In genomic region chr8:60889843-60890519, GRCm38 (mm10) we compare ENCODE assay signal across 7 mouse cellular contexts. TPM values are rescaled to one million over a fixed set of nuclear protein-coding genes. Genes with fewer than 3 reads are reported as not detected.
DNase-seq lines count a peak whose midpoint lies in the region; ATAC-seq lines count a peak whose summit lies in the region.

TSS of gene Hpf1 (plus strand) at chr8:60890418.

- H3K4me2 ChIP-seq in embryonic facial prominence, embryonic 12.5 days (replicated peaks): peak within 1 kb of the TSS; percentile 63
- peak within 1 kb of the TSS; percentile 63 for H3K4me2 ChIP-seq in limb, embryonic 11.5 days (ENCODE audit: low read depth, severe bottlenecking)
- H3K4me2 ChIP-seq in midbrain, embryonic 14.5 days (ENCODE audit: low read length): peak within 1 kb of the TSS; percentile 80

- peak within 1 kb of the TSS; percentile 62 for H3K9ac ChIP-seq in embryonic facial prominence, embryonic 12.5 days
- peak within 1 kb of the TSS; percentile 77 for H3K9ac ChIP-seq in limb, embryonic 11.5 days (ENCODE audit: low read length)
- H3K9ac ChIP-seq in midbrain, embryonic 14.5 days (replicated peaks; ENCODE audit: low read length): peak within 1 kb of the TSS; percentile 79

- WGBS in embryonic facial prominence, embryonic 12.5 days: 6% methylated on average over 43 of the region's 43 CpGs
- WGBS in limb, embryonic 11.5 days: 7% methylated on average over 43 of the region's 43 CpGs
- WGBS in midbrain, embryonic 14.5 days: 6% methylated on average over 42 of the region's 43 CpGs

- H3K27ac ChIP-seq in embryonic facial prominence, embryonic 12.5 days: no peak within 1 kb of the TSS
- H3K27ac ChIP-seq in limb, embryonic 11.5 days (replicated peaks; ENCODE audit: low read depth, low read length): no peak within 1 kb of the TSS
- peak within 1 kb of the TSS; percentile 60; the same call in 1 of the 2 replicates for H3K27ac ChIP-seq in midbrain, embryonic 14.5 days (replicated peaks; ENCODE audit: low read depth, low read length)

- peaks cover 10% of the 10 kb centered on the region for H3K4me1 ChIP-seq in embryonic facial prominence, embryonic 12.5 days
- H3K4me1 ChIP-seq in limb, embryonic 11.5 days (ENCODE audit: control insufficient read depth, insufficient read depth, low read length): peaks cover 5% of the 10 kb centered on the region; the same call in 1 of the 2 replicates
- peaks cover 9% of the 10 kb centered on the region for H3K4me1 ChIP-seq in midbrain, embryonic 14.5 days (ENCODE audit: control insufficient read depth, insufficient read depth, low read length)

- ATAC-seq in embryonic facial prominence, embryonic 12.5 days (ENCODE audit: insufficient number of reproducible peaks, insufficient read depth, low FRiP score, low TSS enrichment): peak; percentile 96
- ATAC-seq in limb, embryonic 11.5 days (ENCODE audit: insufficient number of reproducible peaks, low FRiP score, low TSS enrichment, low read depth): peak; percentile 96
- peak; percentile 99 for ATAC-seq in midbrain, embryonic 14.5 days (ENCODE audit: low FRiP score, low TSS enrichment)

- 0 out of 2 replicates have a peak, but pooled peaks cover 5% of the 10 kb centered on the region for H3K36me3 ChIP-seq in embryonic facial prominence, embryonic 12.5 days
- H3K36me3 ChIP-seq in limb, embryonic 11.5 days (ENCODE audit: control insufficient read depth, insufficient read depth, low read length): no peaks in the 10 kb centered on the region
- no peaks in the 10 kb centered on the region for H3K36me3 ChIP-seq in midbrain, embryonic 14.5 days (ENCODE audit: control insufficient read depth, insufficient read depth, low read length)

- DNase-seq in adrenal gland, postnatal 25 days: peak; percentile 95
- peak; percentile 99 for DNase-seq in heart, adult 11 months
- peak; percentile 93 for DNase-seq in kidney, adult 18-20 months
- peak; percentile 95 for DNase-seq in limb, embryonic 11.5 days (ENCODE audit: low spot score)
- peak; percentile 99 for DNase-seq in midbrain, embryonic 14.5 days
- peak; percentile 89 to 91 for DNase-seq in spleen, adult 18-20 months

- peak within 1 kb of the TSS; percentile 86 for H3K4me3 ChIP-seq in embryonic facial prominence, embryonic 12.5 days
- H3K4me3 ChIP-seq in limb, embryonic 11.5 days (ENCODE audit: low read depth, low read length): peak within 1 kb of the TSS; percentile 75
- peak within 1 kb of the TSS; percentile 72 for H3K4me3 ChIP-seq in midbrain, embryonic 14.5 days (replicated peaks; ENCODE audit: low read depth, low read length)

- no peaks in the 10 kb centered on the region for H3K27me3 ChIP-seq in embryonic facial prominence, embryonic 12.5 days
- no peaks in the 10 kb centered on the region for H3K27me3 ChIP-seq in limb, embryonic 11.5 days (ENCODE audit: control insufficient read depth, insufficient read depth, low read length)
- no peaks in the 10 kb centered on the region for H3K27me3 ChIP-seq in midbrain, embryonic 14.5 days (ENCODE audit: control insufficient read depth, insufficient read depth, low read length)

- H3K9me3 ChIP-seq in embryonic facial prominence, embryonic 12.5 days: no peaks in the 10 kb centered on the region
- no peaks in the 10 kb centered on the region for H3K9me3 ChIP-seq in limb, embryonic 11.5 days (ENCODE audit: control insufficient read depth, low read length)
- H3K9me3 ChIP-seq in midbrain, embryonic 14.5 days (ENCODE audit: control insufficient read depth, low read length): no peaks in the 10 kb centered on the region

RNA-seq across cellular contexts. Expression of gene Hpf1, which starts in this region (rescaled TPM):
- total RNA-seq in adrenal gland, postnatal 25 days (2021): 23.3 and 23.9 TPM in 2 replicates
- polyA plus RNA-seq in embryonic facial prominence, embryonic 12.5 days (2016; fragmentation: Nextera tagmentation; extraction: Ambion mirVana): 107 and 121 TPM in 2 replicates
- polyA plus RNA-seq in limb, embryonic 11.5 days (2014; fragmentation: Nextera tagmentation; extraction: Ambion mirVana): 124 and 126 TPM in 2 replicates
- polyA plus RNA-seq in midbrain, embryonic 14.5 days (2014; fragmentation: Nextera tagmentation; extraction: Ambion mirVana): 95.8 and 104 TPM in 2 replicates
